Mouse (Mus musculus): ENCODE data around the gene Dusp12. TPM values are rescaled to one million over a fixed set of nuclear protein-coding genes. Genes with fewer than 3 reads are reported as not detected.

Gene Dusp12
- polyA plus RNA-seq, 1 experiment from 2014 or later, result 35.9 TPM

DNA sequence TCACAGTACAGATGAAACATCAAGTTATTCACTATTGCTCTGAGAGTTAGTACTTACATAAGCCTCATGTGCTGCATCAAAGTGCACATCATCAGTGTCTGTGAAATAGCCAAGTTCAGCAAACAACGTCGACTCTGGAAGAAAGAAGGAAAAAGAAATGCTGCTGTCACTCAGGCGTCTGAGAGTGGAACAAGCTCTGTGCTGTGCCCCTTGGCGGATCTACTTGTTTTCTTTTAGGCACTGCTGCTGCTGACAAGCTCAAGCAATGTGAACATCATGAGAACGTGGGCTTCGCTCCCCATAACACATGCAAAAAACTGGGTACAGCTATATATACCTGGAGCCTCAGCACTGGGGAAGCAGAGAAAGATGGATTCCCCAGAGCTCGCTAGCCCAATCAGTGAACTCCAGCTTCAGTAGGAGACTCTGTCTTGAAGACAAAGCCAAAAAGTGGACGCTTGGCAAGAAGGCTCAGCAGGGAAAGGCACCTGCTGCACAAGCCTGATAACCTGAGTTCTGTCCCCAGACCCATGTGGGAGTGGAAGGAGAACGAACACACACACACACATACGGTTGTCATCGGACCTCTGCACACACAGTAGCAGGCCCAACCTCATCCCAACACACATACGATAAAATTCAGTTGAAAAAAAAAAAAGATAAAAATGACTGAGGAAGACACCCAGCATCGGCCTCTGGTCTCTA is 30.1 kb downstream of the Dusp12 start:
- H3K27ac ChIP-seq, result no peak overlapping the region
- 85% methylated on average over 13 of the region's 13 CpGs for WGBS

DNA sequence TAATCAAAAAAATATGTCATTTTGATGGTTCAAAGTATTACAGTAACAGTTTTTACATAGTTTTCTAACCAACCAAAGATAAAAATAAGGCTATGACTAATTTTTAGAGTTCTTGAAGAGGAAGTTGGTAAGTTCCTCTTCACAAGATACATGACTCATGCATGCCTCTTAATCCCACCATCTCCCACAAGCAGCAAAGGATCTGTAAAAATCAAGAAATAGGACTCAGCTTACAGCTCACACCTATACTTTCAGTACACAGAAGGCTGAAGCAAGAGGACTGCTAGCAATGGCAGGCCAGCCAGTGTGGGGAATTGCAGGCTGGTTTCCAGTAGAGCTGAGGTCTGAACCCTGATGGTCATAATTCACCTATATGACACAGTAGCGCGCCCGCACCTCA is 31.7 kb downstream of the Dusp12 start:
- Histone ChIP-seq H3K4me3 (no peak overlapping the region), H3K27ac (no peak overlapping the region), H3K27me3 (no peaks in the 10 kb centered on the region), H3K9me3 (replicated peaks) (no peaks in the 10 kb centered on the region), H3K9ac (no peak overlapping the region), H3K36me3 (peaks cover 7% of the 10 kb centered on the region; the same call in 1 of the 2 replicates), H3K4me1 (no peaks in the 10 kb centered on the region), H3K4me2 (replicated peaks) (no peak overlapping the region)
- no peak for ATAC-seq (ENCODE audit: low FRiP score)
- 97% methylated on average over 3 of the region's 3 CpGs for WGBS

More for the DNA sequence above, 30.1 kb downstream of the Dusp12 start:
- Histone ChIP-seq H3K9me3 (replicated peaks) (no peaks in the 10 kb centered on the region), H3K9ac (no peak overlapping the region), H3K27me3 (no peaks in the 10 kb centered on the region), H3K4me1 (no peaks in the 10 kb centered on the region), H3K4me3 (no peak overlapping the region), H3K36me3 (peaks cover 5% of the 10 kb centered on the region; the same call in 1 of the 2 replicates), H3K4me2 (replicated peaks) (no peak overlapping the region)
- ATAC-seq (ENCODE audit: low FRiP score), result no peak

DNA sequence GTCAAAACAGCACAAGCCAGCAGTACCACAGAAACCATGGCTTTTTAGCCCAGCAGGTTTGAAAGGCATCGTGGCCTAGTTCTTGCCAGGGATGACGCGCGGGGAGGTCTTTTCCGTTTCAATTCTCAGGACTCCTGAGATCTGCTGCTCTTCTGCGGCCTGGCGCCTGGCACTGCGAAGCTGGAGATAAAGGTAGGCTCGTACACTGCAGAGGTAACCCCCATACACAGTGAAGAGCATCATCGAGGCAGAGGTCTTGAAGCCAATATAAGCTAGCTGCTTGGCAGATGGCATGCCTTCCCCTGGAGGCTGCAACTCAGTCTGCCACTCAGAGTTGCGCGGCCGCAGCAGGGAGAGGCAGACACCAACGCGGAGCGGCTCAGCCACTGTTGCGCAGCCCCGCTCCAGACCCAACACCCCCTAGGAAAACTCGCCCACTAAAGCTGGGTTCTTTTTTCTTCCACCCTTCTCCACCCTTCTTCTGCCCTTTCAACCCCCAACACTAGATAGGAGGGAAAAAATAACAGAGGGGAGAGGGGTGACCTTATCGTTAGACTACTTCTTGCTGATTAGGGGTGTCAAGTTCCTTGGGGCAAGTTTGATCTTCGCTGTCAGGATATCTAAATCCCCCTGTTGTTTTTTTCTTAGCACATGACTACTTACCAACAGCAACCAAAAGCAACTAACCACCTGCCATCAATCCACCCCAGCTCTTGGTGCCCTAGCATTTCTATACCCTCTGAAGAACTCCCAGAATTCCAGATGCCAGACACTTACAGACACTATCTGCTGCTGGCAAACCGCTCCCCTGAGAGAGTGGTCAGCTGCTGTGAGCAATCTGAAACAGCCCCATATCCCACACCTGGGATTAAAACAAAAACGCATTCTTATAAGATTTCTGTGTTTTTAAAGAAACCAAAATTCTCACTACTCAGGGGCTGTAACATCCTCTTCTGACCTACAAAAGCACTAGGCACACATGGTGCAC is 34.4 kb downstream of the Dusp12 start:
- H3K4me1 ChIP-seq, result no peaks in the 10 kb centered on the region
- WGBS, result 87% methylated on average over 23 of the region's 23 CpGs

DNA sequence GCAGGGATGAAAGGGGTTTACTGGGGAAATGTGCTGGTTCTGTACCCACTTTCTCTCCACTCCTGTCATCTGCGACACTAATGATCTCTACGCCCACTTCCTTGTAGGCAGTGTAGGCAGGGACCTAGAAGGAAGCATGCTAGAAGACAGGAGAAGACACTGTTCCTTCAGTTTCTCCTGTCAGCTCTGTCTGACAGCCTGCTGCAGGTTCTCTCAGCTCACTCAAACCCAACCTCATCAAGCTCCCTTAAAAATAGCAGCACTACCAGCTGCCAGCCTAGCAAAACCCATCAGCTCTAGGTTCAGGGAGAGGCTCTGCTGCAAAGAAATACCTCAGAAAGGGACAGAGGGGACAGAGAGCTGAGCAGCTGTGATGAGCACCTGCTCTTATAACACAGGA is 35.3 kb downstream of the Dusp12 start:
- H3K4me2 ChIP-seq (replicated peaks), result no peak overlapping the region
- H3K4me3 ChIP-seq, result no peak overlapping the region
- H3K36me3 ChIP-seq, result peaks cover 7% of the 10 kb centered on the region; the same call in 1 of the 2 replicates
- no peaks in the 10 kb centered on the region for H3K9me3 ChIP-seq (replicated peaks)
- no peaks in the 10 kb centered on the region for H3K4me1 ChIP-seq
- H3K9ac ChIP-seq, result no peak overlapping the region
- 96% methylated on average over 2 of the region's 2 CpGs for WGBS
- H3K27ac ChIP-seq, result no peak overlapping the region
- no peak for ATAC-seq (ENCODE audit: low FRiP score)
- no peaks in the 10 kb centered on the region for H3K27me3 ChIP-seq

More for the DNA sequence above, 34.4 kb downstream of the Dusp12 start:
- H3K27ac ChIP-seq, result no peak overlapping the region
- H3K9me3 ChIP-seq (replicated peaks), result no peaks in the 10 kb centered on the region
- peaks cover 7% of the 10 kb centered on the region; the same call in 1 of the 2 replicates for H3K36me3 ChIP-seq
- no peaks in the 10 kb centered on the region for H3K27me3 ChIP-seq
- H3K4me2 ChIP-seq (replicated peaks), result no peak overlapping the region
- no peak overlapping the region for H3K4me3 ChIP-seq
- no peak for ATAC-seq (ENCODE audit: low FRiP score)
- H3K9ac ChIP-seq, result no peak overlapping the region

DNA sequence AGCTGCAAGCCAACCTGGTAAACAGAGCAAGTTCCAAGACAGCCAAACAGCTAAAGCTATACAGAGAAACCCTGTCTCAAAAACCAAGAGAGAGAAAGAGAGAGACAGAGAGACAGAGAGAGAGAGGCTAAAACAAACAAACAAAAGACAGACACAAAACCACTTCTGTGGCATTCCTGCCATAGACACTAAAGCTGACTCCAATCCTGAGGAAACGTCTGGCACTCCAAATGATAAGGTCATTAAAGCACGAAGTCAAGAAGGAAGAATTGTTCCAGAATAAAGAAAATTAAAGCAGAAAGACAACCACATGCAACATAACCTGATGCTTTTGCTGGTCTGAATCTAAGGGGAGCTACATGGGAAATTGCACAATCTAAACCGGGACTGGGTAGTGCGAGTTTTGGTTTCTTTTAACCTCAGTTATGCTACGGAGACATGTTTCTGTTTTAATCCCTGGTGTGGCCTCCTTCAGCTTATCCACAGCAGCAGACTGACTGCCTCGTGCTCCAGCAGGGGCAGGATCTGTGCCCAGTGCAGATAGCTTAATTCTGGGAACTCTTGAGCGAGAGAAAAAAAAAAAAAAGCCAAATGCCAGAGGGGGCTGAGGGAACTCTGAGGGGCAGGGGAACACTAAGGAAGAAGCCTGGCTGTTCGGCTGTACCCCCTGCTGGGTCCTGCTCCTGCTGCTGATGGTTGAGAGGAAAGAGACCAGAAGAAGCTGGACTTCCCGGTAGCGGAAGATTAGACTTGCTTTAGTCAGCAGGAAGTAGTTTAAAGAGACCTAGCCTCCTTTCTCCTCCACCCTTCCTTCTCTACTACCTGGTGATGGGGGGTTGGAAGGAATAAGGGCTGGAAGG is 39.7 kb downstream of the Dusp12 start:
- no peak overlapping the region for H3K4me3 ChIP-seq
- no peak overlapping the region for H3K4me2 ChIP-seq (replicated peaks)
- no peak for ATAC-seq (ENCODE audit: low FRiP score)
- H3K36me3 ChIP-seq, result peaks cover 5% of the 10 kb centered on the region; the same call in 1 of the 2 replicates
- no peak overlapping the region for H3K27ac ChIP-seq
- 0 out of 2 replicates have a peak, but pooled peaks cover 3% of the 10 kb centered on the region for H3K4me1 ChIP-seq
- WGBS, result 47% methylated on average over 10 of the region's 10 CpGs
- no peaks in the 10 kb centered on the region for H3K9me3 ChIP-seq (replicated peaks)
- no peak overlapping the region for H3K9ac ChIP-seq
- no peaks in the 10 kb centered on the region for H3K27me3 ChIP-seq

DNA sequence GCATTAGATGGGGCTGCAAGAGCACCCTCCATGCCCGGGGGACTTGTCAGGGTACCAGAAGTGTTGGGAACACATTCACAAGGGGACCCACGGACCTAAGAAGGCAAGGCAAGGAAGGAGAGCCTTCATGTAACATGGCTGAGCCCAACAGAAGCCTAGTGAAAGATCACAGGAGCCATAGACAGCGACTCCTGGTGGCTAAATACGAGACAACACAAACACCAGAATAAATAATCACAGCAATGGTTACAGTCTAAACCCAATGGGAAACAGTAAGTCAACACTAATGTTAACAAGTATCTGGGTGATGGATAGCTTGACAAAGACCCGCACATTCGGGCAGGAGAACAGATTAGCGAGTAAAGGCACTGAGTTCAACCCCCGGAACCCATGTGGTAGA is 41.0 kb downstream of the Dusp12 start:
- Histone ChIP-seq H3K27ac (no peak overlapping the region), H3K9ac (no peak overlapping the region), H3K4me2 (replicated peaks) (no peak overlapping the region), H3K36me3 (peaks cover 6% of the 10 kb centered on the region; the same call in 1 of the 2 replicates), H3K27me3 (no peaks in the 10 kb centered on the region), H3K4me3 (no peak overlapping the region), H3K9me3 (replicated peaks) (no peaks in the 10 kb centered on the region), H3K4me1 (0 out of 2 replicates have a peak, but pooled peaks cover 3% of the 10 kb centered on the region)
- no peak for ATAC-seq (ENCODE audit: low FRiP score)
- WGBS, result 55% methylated on average over 8 of the region's 8 CpGs

DNA sequence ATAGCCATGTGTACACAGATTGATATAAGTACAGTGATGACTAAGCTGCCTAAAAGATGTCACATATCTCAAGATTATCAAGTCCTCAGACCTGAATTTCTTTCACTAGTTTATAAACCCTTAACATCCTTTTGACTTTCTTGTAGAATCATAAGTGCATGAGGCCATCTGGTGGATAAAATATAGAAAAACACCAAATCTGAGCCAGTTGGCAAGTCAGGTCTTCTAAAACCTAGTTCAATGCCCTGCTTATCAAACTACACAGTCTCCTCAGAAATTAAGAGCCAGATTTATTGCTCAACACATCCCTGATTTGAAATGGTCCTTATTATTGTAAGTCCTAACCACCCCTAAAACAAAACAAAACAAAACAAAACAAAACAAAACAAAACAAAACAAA is 45.7 kb downstream of the Dusp12 start:
- H3K4me2 ChIP-seq (replicated peaks), result no peak overlapping the region
- peaks cover 11% of the 10 kb centered on the region; the same call in 1 of the 2 replicates for H3K36me3 ChIP-seq
- H3K4me3 ChIP-seq, result no peak overlapping the region
- H3K27me3 ChIP-seq, result no peaks in the 10 kb centered on the region
- H3K27ac ChIP-seq, result no peak overlapping the region
- no peak overlapping the region for H3K9ac ChIP-seq
- 0 out of 2 replicates have a peak, but pooled peaks cover 3% of the 10 kb centered on the region for H3K4me1 ChIP-seq
- ATAC-seq (ENCODE audit: low FRiP score), result no peak
- no peaks in the 10 kb centered on the region for H3K9me3 ChIP-seq (replicated peaks)

DNA sequence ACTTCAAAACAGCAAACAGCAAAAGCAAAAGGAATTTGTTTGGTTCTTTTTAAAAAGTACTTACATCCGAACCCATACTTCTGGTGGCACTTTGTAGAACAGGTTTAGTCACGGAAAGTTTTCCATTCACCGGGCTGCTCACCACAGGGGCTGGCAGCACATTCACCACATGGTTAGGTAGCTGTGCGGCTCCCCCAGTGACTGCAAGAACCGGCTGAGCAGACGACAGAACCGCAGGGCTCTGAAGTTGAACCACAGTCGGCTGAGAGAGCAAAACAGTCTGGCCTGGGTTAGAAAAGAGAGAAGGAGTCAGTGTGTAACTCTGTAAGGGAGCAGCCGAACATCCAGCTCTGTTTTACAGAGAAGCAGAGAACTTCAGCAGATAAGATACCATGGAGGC is 50.6 kb downstream of the Dusp12 start:
- 73% methylated on average over 9 of the region's 9 CpGs for WGBS
- no peak overlapping the region for H3K4me2 ChIP-seq (replicated peaks)

DNA sequence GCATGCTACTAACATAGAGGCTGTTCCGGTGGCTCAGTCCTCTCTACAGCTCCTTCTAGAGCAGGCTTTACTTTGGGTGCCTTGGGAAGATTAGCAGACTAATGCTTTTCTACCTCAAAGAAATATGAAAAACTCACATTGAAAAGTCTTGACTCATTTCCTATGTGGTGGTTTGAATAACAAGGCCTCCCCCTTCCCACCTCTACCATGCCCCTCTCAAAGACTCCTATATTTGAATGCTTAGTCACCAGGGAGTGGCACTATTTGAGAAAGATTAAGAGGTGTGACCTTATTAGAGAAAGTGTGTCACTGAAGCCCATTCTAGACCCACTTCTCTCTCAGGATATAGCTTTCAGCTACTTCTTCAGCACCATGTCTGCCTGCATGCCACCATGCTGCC is 55.6 kb downstream of the Dusp12 start:
- Histone ChIP-seq H3K4me3 (no peak overlapping the region), H3K4me2 (replicated peaks) (no peak overlapping the region), H3K9ac (no peak overlapping the region), H3K4me1 (no peaks in the 10 kb centered on the region), H3K27me3 (no peaks in the 10 kb centered on the region), H3K9me3 (replicated peaks) (no peaks in the 10 kb centered on the region), H3K27ac (no peak overlapping the region), H3K36me3 (0 out of 2 replicates have a peak, but pooled peaks cover 4% of the 10 kb centered on the region)
- WGBS, result 97% methylated on average over 1 of the region's 1 CpGs
- no peak for ATAC-seq (ENCODE audit: low FRiP score)

More for the DNA sequence above, 50.6 kb downstream of the Dusp12 start:
- H3K9me3 ChIP-seq (replicated peaks), result no peaks in the 10 kb centered on the region
- no peak overlapping the region for H3K4me3 ChIP-seq
- no peaks in the 10 kb centered on the region for H3K4me1 ChIP-seq
- no peak for ATAC-seq (ENCODE audit: low FRiP score)
- peaks cover 8% of the 10 kb centered on the region; the same call in 1 of the 2 replicates for H3K36me3 ChIP-seq
- H3K27ac ChIP-seq, result no peak overlapping the region
- H3K9ac ChIP-seq, result no peak overlapping the region
- no peaks in the 10 kb centered on the region for H3K27me3 ChIP-seq

DNA sequence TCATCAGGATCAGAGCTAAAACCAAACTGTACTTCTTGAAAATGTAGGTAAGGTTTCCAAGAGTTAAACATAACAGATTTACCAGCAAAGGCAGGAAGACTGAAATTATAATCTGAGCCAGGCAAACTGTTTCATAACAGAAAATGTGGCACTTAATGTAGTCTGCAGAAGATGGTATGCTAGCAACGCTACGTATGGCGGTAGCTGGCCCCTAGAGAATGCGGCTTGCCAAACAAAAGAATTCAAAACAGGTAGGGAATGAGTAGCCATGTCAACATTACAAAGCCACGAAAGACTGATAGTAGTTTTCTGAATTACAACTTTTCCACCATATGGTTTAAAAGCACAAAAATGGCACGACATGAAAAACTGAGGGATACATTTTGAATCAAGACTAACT is 56.0 kb downstream of the Dusp12 start:
- no peaks in the 10 kb centered on the region for H3K27me3 ChIP-seq
- 0 out of 2 replicates have a peak, but pooled peaks cover 2% of the 10 kb centered on the region for H3K36me3 ChIP-seq
- no peak overlapping the region for H3K4me2 ChIP-seq (replicated peaks)
- H3K4me1 ChIP-seq, result no peaks in the 10 kb centered on the region
- no peak overlapping the region for H3K4me3 ChIP-seq
- no peak overlapping the region for H3K27ac ChIP-seq
- no peak overlapping the region for H3K9ac ChIP-seq
- no peaks in the 10 kb centered on the region for H3K9me3 ChIP-seq (replicated peaks)
- no peak for ATAC-seq (ENCODE audit: low FRiP score)
- WGBS, result 88% methylated on average over 6 of the region's 6 CpGs
